Mouse (Mus musculus): Measurements from ENCODE around the gene Gm3646.

The Gm3646 gene

GRCm38 (mm10) chr1:39781835-39782234 is 23.3 kb downstream of the Gm3646 start:
- DNase-seq (ENCODE audit: low read depth, low spot score) = no peak

DNA sequence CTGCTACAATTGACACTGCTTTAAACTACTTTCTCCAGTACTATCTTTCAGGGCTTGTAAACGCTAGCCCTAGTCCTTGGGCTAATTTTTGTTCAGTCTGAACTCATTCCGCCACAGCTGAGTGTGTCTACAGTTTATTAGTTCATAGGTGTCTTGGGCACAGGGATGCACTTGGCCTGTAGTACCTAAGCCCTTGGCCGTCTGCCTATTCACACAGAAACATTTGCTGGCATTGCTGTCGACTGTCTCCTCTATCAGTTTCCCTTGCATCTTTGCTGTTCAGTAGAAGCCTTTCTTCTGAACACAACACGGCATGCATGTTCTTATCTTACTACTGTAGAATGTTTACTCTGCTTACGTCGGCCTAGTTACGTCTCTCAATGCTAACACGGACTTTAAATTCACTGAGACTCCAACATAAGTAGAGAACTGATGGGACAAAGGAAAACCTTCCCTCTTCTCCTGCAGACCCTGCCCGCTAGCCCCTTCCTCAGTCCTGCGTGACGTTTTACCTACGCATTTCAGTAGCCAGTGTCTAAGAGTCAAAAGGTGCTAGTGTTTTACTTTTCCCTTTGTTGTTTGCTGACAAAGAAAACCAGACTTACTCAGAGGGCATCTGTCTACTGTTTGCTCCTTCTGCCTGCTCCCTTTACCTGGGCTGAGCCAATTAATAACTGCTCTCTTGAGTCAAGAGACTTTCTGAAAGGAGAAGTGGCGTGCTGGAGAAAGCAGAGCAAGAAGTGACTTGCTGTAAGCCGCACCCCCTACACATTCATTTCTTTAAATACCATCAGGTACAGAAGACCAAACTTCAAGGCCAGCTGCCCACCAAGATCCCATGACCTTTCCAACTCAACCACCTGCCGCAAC is 25.8 kb downstream of the Gm3646 start:
- no peak for DNase-seq (ENCODE audit: low read depth, low spot score)

GRCm38 (mm10) chr1:39773991-39774729 is 31.0 kb downstream of the Gm3646 start:
- no peak for DNase-seq (ENCODE audit: low read depth, low spot score)

GRCm38 (mm10) chr1:39773551-39773950 is 31.6 kb downstream of the Gm3646 start:
- no peak for DNase-seq (ENCODE audit: low read depth, low spot score)

DNA sequence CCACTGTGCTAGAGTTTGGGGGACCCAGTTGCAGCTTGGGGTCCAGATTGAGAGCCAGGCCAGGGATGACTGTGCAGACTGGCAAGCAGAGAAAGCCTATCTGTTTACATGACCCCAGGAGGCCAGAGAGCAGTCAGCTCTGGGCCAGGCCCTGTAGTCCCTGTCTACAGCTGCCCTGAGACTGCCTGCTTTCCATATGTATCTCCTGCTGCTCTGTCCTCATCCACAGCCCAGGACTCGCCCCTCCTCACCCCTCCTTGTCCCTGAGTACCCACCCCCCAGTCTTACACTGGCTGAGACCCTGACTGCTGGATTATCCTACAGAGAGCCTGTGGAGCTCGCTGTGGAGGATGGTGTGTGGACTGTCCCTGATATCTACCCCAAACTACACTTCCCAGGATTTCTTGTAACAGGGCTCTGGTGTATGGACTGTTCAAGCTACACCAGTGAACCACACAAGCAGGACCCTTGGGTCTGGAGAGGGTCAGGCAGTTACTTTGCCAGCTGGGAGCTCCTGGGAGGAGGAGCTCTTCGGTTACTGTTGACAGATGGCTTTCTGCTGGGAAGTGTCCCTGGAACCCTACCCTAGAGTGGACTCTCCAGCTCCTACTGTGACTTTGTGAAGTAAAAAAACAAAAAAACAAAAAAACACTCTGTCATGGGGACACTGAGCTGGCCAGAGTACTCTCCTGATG is 32.6 kb downstream of the Gm3646 start:
- no peak for DNase-seq (ENCODE audit: low read depth, low spot score)

GRCm38 (mm10) chr1:39770436-39770835 is 34.7 kb downstream of the Gm3646 start:
- no peak for DNase-seq (ENCODE audit: low read depth, low spot score)

GRCm38 (mm10) chr1:39768017-39768416 is 37.1 kb downstream of the Gm3646 start:
- no peak for DNase-seq (ENCODE audit: low read depth, low spot score)

- no peak for DNase-seq (ENCODE audit: low read depth, low spot score)
These were observed 39.2 kb downstream of the Gm3646 start for GRCm38 (mm10) chr1:39765854-39766493.

DNA sequence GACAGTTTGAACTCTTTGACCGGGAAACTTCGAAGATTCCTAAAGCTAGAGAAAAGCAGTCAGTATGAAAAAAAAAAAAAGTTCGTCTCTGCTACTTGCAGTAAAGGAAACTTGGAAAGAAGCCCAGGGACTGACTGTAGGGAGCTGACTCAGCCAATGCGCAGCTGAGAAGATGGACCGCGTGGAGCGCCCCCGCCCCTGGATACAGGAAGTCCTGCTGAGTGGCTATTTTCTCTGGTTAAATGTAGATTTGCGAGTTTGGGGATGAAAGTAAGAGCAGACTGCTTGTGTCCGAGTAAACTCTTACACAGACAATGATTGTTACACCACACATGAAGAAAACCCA is 43.1 kb downstream of the Gm3646 start:
- DNase-seq (ENCODE audit: low read depth, low spot score) = no peak

- peak; percentile 25 for DNase-seq (ENCODE audit: low read depth, low spot score)
These were observed 43.7 kb downstream of the Gm3646 start for GRCm38 (mm10) chr1:39761211-39762024.

DNA sequence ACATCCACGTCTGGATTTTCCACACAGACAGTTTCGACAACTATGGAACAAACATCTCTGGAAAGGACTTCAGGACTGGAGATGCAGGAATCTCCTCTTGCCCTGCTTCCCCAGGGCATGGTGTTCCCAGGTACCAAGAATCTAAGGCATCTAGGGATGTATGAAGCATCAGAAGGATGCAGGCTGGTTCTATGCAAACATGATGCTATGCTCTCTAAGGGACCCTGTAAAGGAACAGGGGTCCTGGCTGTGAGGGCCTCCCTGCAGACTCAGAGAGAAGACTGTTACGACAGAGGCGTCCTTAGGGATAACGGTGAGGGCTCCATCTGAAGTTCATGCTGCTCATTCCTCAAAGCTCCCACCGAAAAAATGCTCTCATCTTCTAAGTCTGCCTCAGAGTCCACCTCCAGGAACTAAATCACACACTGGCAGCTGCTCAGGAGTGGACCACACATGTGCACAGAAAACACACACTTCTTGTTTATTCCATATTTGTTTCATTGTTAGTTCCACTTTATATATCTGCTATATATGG is 44.9 kb downstream of the Gm3646 start:
- no peak for DNase-seq (ENCODE audit: low read depth, low spot score)

GRCm38 (mm10) chr1:39759231-39760175 is 45.6 kb downstream of the Gm3646 start:
- DNase-seq (ENCODE audit: low read depth, low spot score) = no peak

- DNase-seq (ENCODE audit: low read depth, low spot score) = no peak
These were observed 46.9 kb downstream of the Gm3646 start for GRCm38 (mm10) chr1:39758244-39758643.

GRCm38 (mm10) chr1:39756952-39757351 is 48.2 kb downstream of the Gm3646 start:
- no peak for DNase-seq (ENCODE audit: low read depth, low spot score)

DNA sequence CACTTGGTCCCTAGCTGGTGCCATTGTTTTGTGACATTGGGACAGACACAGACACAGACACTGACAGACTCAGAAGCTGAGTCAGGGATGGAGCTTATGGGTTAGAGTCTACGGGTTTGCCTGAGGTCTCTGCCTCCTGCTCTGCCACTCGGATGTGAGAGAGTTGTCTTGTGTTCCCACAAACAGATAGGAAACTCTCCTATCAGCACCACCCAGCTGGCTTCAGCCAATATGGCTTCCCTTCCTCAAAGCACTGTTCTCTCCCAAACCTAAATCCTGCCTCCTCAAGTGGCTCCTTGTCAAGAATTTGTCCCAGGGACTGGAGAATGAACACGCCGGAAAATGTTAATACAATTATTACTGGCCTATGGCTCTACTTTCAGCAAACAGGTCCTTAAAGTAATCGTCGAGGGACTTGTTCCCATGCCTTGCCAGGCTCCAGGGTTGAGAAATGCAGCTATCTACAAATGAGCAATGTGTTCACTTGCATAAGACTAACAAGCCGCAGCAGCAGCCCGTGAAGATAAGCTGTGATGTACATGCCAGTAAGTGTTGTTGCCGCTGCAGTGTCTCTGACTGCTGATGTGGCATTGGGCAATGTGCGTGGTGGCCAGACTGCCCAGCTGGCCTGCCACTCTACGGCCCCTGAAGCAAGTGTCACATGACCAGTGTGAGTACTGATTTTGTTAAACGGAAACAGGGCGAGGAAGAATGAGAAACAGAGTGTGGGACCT is 50.7 kb downstream of the Gm3646 start:
- no peak for DNase-seq (ENCODE audit: low read depth, low spot score)
